ENCODE assay signal across 7 mouse cellular contexts in genomic region chr2:14341652-14342308, GRCm38 (mm10). TPM values are rescaled to one million over a fixed set of nuclear protein-coding genes. Genes with fewer than 3 reads are reported as not detected.
A peak's percentile ranks its signal among the peaks of the same experiment; 100 is the strongest.
DNase-seq lines count a peak whose midpoint lies in the region.

No protein-coding gene starts in this region.

- DNase-seq in adrenal gland, adult 18-20 months (ENCODE audit: low spot score in 2 of 2), result peak; percentile 19 to 47
- peak; percentile 49 for DNase-seq in cerebellum, adult 11 months
- peak; percentile 82 for DNase-seq in gastrocnemius, postnatal 14 days
- DNase-seq in kidney, adult 9 months, result peak; percentile 96
- DNase-seq in left cerebral cortex, postnatal 4 days, result peak; percentile 90
- DNase-seq in right cerebral cortex, postnatal 14 days, result peak; percentile 48
- DNase-seq in T-cell, adult 2 months (ENCODE audit: low spot score), result no peak

- intact Hi-C loops in gastrocnemius, postnatal 14 days (cut with DNase I; ENCODE audit: low total_unique reads), result no loop called here
- intact Hi-C loops in left cerebral cortex, postnatal 4 days (cut with DNase I), result no loop called here

RNA-seq across cellular contexts. Expression of gene Slc39a12, which starts 46.3 kb away (rescaled TPM):
- under 1 TPM; 0.10 to 0.23 TPM for total RNA-seq in adrenal gland, adult 18-20 months (2021)
- under 1 TPM; 0.62 to 0.78 TPM for total RNA-seq in gastrocnemius, postnatal 14 days (2021)
- total RNA-seq in left cerebral cortex, postnatal 4 days (2021), result 1 to 10 TPM; 4.2 to 4.8 TPM
